Mouse (Mus musculus): ENCODE results near the gene Dusp6.
"Not testable (repeated sequence)": the region's sequence is repeated elsewhere in the genome, so short reads cannot be mapped to it uniquely, and the experiment has no call there.

Dusp6 gene

GRCm38 (mm10) chr10:99262867-99263379 is at the start of gene Dusp6:
Gene Dusp6 (plus strand): TSS chr10:99263231.
- DNase-seq (ENCODE audit: low read depth) = peak; percentile 98

- no peak for DNase-seq (ENCODE audit: low read depth)
These were observed 48.4 kb upstream of the Dusp6 start for GRCm38 (mm10) chr10:99214421-99215299.

- not testable (repeated sequence) for DNase-seq (ENCODE audit: low read depth)
These were observed 46.5 kb upstream of the Dusp6 start for GRCm38 (mm10) chr10:99216570-99216969.

- no peak for DNase-seq (ENCODE audit: low read depth)
These were observed 41.5 kb upstream of the Dusp6 start for GRCm38 (mm10) chr10:99221540-99221939.

GRCm38 (mm10) chr10:99222726-99223125 is 40.3 kb upstream of the Dusp6 start:
- DNase-seq (ENCODE audit: low read depth) = no peak

- DNase-seq (ENCODE audit: low read depth) = no peak
These were observed 38.8 kb upstream of the Dusp6 start for GRCm38 (mm10) chr10:99224218-99224617.

DNA sequence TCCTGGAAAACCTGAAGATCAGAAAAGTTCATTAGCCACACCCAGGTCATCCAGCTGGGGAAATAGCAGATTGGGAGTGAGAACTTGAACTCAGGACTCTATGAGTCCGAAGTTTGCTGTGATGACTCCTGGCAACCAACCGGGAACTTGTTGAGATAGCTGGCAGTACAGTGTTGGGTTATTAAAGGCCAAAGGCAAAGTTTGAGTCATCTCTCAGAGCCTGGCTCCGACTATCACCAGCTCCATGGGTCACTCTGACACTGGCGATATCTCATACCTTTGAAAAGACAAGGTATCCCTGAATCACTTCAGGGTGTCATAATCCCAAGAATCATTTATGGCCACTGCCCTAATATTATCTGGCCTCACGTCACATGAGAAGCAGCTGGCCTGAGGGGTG is 36.2 kb upstream of the Dusp6 start:
- DNase-seq (ENCODE audit: low read depth) = no peak

DNA sequence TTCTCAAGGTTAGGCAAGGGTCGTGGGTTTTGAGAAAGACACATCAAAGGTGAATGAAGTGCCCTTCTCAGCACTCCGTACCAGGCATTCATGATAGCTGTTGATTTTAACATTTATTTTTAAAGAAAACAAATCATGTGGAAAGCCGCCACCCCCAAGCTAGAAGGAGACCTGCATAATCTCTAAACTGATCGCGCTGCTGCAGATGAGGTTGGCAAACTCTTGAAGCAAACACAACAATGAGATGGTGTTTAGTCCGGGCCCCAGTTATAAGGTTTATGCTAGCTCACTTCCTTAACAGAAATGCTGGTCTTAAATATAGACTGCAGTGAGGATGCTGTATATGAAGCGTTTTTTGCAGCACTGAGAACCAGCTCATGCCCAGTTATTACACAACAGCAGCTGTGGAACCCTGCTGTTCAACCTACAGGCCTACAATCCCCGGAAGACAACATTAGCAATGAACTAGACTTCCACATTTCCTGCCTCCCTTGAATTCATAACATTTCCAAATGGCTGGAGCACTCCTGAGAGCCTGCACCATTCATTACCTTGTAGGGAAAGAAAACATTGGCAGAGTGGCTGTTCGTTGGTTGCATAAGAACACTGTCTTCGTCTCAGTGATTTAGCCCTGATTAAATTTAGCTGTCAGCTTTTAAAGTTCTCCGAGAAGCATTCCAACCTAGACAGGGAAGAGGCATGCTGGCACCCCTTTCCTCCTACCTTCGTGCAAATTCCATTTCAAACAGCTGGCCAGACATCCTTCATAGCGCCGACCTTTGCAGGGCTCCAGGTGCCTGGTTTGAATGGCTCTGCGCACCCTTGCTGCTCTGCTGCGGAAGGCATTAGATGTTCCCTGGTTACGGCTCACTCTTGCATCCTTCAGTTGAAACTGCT is 34.8 kb upstream of the Dusp6 start:
- no peak for DNase-seq (ENCODE audit: low read depth)

GRCm38 (mm10) chr10:99229031-99229684 is 33.9 kb upstream of the Dusp6 start:
- no peak for DNase-seq (ENCODE audit: low read depth)

- no peak for DNase-seq (ENCODE audit: low read depth)
These were observed 30.4 kb upstream of the Dusp6 start for GRCm38 (mm10) chr10:99232518-99233227.

DNA sequence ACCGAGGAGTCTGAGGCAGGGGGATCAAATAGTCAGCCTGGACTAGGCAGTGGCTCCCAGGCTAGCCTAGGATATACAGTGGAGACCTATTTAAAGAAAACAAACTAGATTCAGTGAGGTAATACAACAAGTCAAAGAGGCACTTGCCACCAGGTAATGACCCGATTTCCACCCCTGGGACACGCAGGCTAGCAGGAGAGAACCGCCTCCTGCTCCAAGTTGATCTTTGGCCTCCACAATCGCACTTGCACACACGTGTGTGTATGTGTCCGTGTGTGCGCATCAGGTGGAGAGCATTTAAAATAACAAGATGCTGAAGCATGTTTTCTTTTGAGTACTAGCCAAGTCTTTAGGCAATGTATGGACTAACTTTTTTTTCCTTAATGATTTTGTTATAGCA is 28.7 kb upstream of the Dusp6 start:
- DNase-seq (ENCODE audit: low read depth) = no peak

DNA sequence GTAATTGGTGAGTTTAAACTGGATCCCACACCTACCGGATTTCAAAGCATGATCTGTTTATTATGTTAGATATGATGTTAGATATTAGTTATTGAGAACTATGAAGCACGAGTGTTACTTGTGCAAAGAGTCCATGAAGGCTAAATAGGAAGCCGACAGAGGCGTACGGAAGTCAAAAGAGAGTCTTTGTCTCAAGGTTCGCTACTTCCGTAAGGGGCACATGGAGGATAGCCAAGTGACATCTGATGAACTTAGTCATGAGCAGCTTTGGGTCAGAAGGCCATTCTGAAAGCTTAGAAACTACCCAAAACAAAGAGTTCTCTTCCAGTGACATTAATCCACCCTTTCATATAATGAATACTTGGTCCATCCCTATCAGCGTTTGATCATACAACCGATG is 27.9 kb upstream of the Dusp6 start:
- no peak for DNase-seq (ENCODE audit: low read depth)

GRCm38 (mm10) chr10:99237205-99237832 is 25.7 kb upstream of the Dusp6 start:
- DNase-seq (ENCODE audit: low read depth) = peak; percentile 47

DNA sequence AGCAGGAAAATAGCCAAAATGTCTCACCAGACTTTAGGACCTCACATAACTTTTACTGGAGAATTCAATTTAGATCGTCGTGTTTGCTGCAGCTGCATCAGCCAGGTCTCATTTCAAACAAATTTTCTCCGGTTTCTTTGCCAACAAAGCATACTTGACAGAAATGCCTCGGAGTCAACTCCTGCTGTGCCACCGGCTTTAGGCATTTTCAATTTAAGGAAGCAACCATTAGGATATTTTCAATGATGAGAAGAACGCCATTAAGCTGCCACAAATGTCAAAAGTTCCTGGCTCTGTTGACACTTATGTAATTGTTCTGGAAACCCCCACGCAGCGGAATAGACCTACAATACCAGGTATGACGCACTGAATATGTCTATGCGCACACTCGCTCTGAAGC is 24.5 kb upstream of the Dusp6 start:
- no peak for DNase-seq (ENCODE audit: low read depth)

DNA sequence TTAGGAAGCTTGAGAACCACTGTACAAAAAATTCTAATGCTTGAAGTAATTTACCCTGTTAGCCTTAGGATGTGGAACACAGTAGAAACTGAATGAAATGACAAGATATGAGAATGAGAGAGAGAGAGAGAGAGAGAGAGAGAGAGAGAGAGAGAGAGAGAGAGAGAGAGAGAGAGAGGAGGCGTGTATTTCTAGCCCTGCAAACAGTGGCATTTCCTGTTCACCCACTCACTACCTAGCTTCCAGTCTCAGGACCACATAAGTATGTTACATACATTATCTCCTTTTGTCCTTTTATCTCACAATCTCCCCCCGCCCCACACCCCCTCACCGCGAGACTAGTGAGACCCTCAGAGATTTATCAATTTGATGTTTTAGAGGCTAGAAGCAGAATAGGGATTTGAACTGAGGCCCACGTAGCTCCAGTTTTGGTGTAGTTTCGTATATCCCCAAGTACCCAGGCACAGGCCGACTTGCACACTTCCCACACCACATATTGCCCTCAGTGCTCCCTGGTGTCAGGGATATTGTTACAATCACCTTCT is 21.7 kb upstream of the Dusp6 start:
- DNase-seq (ENCODE audit: low read depth) = no peak

GRCm38 (mm10) chr10:99241829-99242711 is 21.0 kb upstream of the Dusp6 start:
- peak; percentile 58 for DNase-seq (ENCODE audit: low read depth)

DNA sequence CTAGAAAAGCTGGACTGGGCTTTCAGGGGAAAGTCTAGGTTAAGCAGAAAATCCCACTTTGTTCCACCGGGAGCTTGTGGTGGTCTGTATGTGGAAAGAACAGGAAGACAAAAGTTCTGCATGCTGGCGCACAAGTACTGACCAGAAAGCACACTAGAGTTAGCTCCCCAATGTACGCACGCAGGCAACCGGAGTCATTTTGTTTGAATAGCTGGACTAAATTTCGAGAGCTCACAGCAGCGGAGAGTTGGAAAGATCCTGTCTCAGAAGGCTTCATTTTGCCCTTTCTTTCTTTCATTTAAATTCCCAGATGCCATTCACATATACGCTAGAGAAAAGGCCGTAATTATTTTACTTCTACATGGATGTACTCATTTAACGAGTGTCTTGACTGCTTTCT is 20.3 kb upstream of the Dusp6 start:
- DNase-seq (ENCODE audit: low read depth) = no peak

DNA sequence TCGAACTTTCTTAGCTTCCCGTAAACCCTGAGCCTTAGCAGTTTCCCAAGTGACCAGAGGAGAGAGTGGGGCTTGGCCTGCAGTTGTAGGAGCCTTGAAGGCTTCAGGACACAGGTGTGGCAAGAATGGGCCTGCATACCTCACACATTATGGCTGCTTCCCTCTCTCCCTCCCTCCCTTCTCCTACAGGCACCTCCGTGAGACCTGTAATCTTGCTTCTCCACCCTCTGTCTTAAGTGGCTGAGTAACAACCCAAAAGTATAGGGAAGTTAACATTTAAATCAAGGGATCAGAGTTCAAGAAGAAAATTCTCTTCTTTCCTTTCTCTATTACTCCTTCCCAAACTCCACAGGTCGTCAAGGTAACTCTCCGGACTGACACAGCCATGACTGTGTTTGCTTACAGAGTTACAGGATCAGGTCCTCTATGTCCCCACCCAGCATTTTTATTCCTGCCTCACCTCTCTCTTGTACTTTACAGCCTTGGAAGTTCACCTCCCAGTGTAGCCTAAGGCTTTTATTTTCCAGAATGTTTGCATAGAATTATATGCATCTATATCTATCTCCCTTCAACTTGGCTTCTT is 19.0 kb upstream of the Dusp6 start:
- no peak for DNase-seq (ENCODE audit: low read depth)

GRCm38 (mm10) chr10:99244655-99245260 is 18.3 kb upstream of the Dusp6 start:
- DNase-seq (ENCODE audit: low read depth) = no peak
